Mouse (Mus musculus) colon, adult 2 months (tissue): ENCODE results near the gene Fam120a. TPM values are rescaled to one million over a fixed set of nuclear protein-coding genes. Genes with fewer than 3 reads are reported as not detected.

ENCODE experiments used
- polyA plus RNA-seq: library from polyadenylated mRNA; depleted of rRNA; stranded (reverse); fragments of >200 nt; gene quantifications from 2 replicates; pipeline ENCODE4 v1.2.3, GENCODE M21; 2012; rRNA removed

The Fam120a gene
- 112 and 118 TPM in 2 replicates for polyA plus RNA-seq

DNA sequence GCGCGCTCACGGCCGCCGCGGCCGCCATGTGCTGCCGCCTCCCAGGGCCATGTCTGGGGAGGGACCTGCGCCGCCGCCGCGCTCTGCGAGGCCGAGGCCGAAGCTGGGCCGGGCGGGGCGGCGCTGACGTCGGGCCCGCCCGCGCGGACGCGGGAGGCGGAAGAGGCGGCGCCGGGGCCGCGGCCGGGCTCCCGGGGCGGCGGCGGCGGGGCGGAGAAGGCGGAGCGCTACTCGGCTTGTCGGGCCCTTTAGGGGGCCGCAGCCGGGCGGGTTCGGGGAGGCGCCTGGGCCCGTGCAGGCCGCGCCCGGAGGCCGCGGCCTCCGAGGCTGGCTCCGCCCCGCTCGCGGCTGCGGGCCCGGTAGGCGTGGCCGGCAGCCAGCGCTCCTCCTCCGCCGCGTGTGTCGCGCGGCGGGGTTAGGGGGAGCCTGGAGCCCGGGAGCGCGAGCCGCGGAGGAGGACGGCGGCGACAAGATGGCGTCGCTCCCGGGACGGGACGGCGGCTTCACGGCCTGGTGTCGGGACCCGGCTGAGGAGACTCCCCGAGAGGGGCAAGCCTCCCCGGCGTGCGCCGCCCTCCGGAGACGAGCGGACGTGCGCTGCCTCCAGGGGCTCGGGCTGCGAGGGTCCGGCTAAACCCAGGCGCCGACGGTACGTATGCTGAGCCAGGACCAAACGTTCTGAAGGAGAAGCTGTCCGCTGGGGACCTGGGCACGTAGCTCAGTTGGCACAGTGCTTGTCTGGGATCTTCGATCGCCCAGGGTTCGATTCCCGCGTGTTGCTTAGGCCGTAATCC lies at the start of gene Fam120a:
Gene Fam120a (minus strand): TSS at position 62 of the 794 bp plus-strand sequence.

DNA sequence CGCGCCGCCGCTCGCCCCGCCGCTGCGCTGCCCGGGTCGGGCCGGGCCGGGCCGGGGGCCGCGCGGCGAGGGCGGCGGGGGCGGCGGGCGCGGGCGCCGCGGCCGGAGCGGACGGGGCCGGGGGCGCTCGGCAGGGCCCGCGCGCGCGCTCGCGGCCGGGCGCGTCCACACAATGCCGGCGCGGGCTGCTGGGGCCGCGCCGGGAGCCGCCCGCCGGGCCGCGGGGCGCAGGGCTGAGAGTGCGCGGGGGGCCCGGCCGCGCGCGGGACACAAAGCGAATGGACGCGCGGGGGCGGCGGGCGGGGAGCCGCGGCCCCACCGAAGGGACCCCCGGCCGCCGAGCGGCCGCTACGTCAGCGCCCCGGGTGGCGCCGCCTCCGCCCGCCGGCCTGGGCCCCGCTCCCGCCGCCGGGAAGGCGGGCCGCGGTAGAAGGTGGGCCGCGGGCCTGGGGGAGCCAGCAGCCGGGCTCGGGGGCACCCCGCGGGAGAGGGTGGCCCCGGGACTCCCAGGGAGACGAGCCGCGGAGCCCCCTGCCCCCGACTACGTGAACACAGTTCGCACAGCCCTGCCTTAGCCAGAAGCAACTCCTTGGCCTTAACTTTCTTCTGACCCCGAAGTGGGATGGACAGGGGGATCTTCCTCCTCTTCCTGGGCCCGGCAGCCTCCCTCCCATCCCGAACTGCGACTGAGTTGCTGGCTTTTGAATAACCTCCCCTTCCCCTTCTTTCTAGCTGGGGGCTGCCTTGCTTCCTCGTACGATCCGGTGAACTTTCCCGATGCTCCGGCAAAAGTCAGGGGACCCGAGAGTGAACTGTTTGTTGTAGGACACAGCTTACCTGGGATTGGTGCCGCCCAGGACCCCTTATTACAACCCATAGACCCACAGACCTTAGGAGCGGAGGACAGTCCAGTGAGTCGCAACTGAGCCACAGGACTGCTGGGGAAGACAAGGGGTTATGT lies 96.8 kb downstream of the Fam120a start, which contains the start of gene Phf2:
Gene Phf2 (minus strand): TSS at position 349 of the 961 bp plus-strand sequence.

Other genes starting within 250 kb of the Fam120a start
- 13.7 and 16.5 TPM in 2 replicates for gene Phf2, start 96.9 kb downstream of the Fam120a start, polyA plus RNA-seq
- 17.3 and 17.8 TPM in 2 replicates for gene Wnk2, start 180.0 kb upstream of the Fam120a start, polyA plus RNA-seq
- gene Ninj1, start 219.5 kb upstream of the Fam120a start, polyA plus RNA-seq: 156 and 158 TPM in 2 replicates
- gene Card19, start 248.0 kb upstream of the Fam120a start, polyA plus RNA-seq: 233 and 244 TPM in 2 replicates